Mouse (Mus musculus) lung, embryonic 16.5 days (tissue): ENCODE measurements around the gene Ripor2. TPM values are rescaled to one million over a fixed set of nuclear protein-coding genes. Genes with fewer than 3 reads are reported as not detected.

ENCODE experiments used
- ATAC-seq: fragments of 200-750 bp; cut with Nextera tagmentation; 2 replicates; pipeline ENCODE4 v1.8.0; 2017; ENCODE audit warnings: low read depth, mild to moderate bottlenecking, moderate library complexity
- H3K27ac ChIP-seq: fragments of 300-500 bp; sonication (generic); 2 replicates; pipeline ENCODE4 v1.5.1; 2014; ENCODE audit warnings: mild to moderate bottlenecking, control low read depth, low read length
- H3K27me3 ChIP-seq: fragments of 300-500 bp; sonication (generic); 2 replicates; pipeline ENCODE4 v1.6.1; 2014; ENCODE audit warnings: low read depth, low read length, mixed read lengths; ENCODE audit not compliant: control insufficient read depth, insufficient read depth
- H3K36me3 ChIP-seq: fragments of 300-500 bp; sonication (generic); 2 replicates; pipeline ENCODE4 v1.6.1; 2014; ENCODE audit warnings: low read length; ENCODE audit not compliant: control insufficient read depth, insufficient read depth
- H3K4me1 ChIP-seq: fragments of 300-500 bp; sonication (generic); replicated peaks from 2 replicates; pipeline ENCODE4 v1.6.1; 2014; ENCODE audit warnings: low read length, mixed read lengths; ENCODE audit not compliant: control insufficient read depth, insufficient read depth
- H3K4me2 ChIP-seq: fragments of 300-500 bp; sonication (generic); 2 replicates; pipeline ENCODE4 v1.6.1; 2014; ENCODE audit warnings: low read depth, low read length, control low read depth
- H3K4me3 ChIP-seq: fragments of 300-500 bp; sonication (generic); 2 replicates; pipeline ENCODE4 v1.5.1; 2014; ENCODE audit warnings: mild to moderate bottlenecking, low read length, control low read depth
- H3K9ac ChIP-seq: fragments of 300-500 bp; sonication (generic); 2 replicates; pipeline ENCODE4 v1.6.1; 2014; ENCODE audit warnings: low read length, control low read depth
- H3K9me3 ChIP-seq: fragments of 300-500 bp; sonication (generic); 2 replicates; pipeline ENCODE4 v1.6.1; 2016; ENCODE audit warnings: low read length; ENCODE audit not compliant: control insufficient read depth
- WGBS: fragments of 180-500 bp; shearing (Covaris S2); extraction: QIAGEN DNeasy Blood & Tissue Kit; methylation state at CpG from one replicate; pipeline ENCODE4 v1.1.7; 2014; 5-methylcytosine and 5-hydroxymethylcytosine counted together
- polyA plus RNA-seq: library from polyadenylated mRNA; unstranded; fragments of >200 nt; fragmentation: Nextera tagmentation; extraction: Ambion mirVana; gene quantifications from 2 replicates; pipeline ENCODE4 v1.2.1, GENCODE M21; 2015

The Ripor2 gene
- polyA plus RNA-seq = 4.3 and 5.0 TPM in 2 replicates

- Histone ChIP-seq H3K36me3 (no peaks in the 10 kb centered on the region), H3K4me3 (no peak within 1 kb of the TSS), H3K27ac (no peak within 1 kb of the TSS), H3K9me3 (no peaks in the 10 kb centered on the region), H3K4me1 (peaks cover 3% of the 10 kb centered on the region), H3K4me2 (no peak within 1 kb of the TSS), H3K9ac (no peak within 1 kb of the TSS), H3K27me3 (no peaks in the 10 kb centered on the region)
- 57% methylated on average over 10 of the region's 10 CpGs for WGBS
- ATAC-seq = no peak
Observed at GRCm38 (mm10) chr13:24581833-24582232, at the start of gene Ripor2. Ripor2 (plus strand) TSS chr13:24582189.

GRCm38 (mm10) chr13:24536531-24537167 lies 45.3 kb upstream of the Ripor2 start:
- H3K36me3 ChIP-seq = no peaks in the 10 kb centered on the region
- H3K27me3 ChIP-seq = no peaks in the 10 kb centered on the region
- no peaks in the 10 kb centered on the region for H3K4me1 ChIP-seq
- H3K4me2 ChIP-seq = no peak overlapping the region
- WGBS = 71% methylated on average over 6 of the region's 6 CpGs
- H3K9ac ChIP-seq = no peak overlapping the region
- no peak overlapping the region for H3K4me3 ChIP-seq
- no peak for ATAC-seq
- no peaks in the 10 kb centered on the region for H3K9me3 ChIP-seq
- H3K27ac ChIP-seq = no peak overlapping the region

GRCm38 (mm10) chr13:24538012-24538411 lies 44.0 kb upstream of the Ripor2 start:
- no peaks in the 10 kb centered on the region for H3K36me3 ChIP-seq
- H3K4me1 ChIP-seq = no peaks in the 10 kb centered on the region
- no peaks in the 10 kb centered on the region for H3K9me3 ChIP-seq
- H3K4me3 ChIP-seq = no peak overlapping the region
- no peak overlapping the region for H3K9ac ChIP-seq
- no peak overlapping the region for H3K4me2 ChIP-seq
- no peak overlapping the region for H3K27ac ChIP-seq
- 54% methylated on average over 2 of the region's 2 CpGs for WGBS
- no peak for ATAC-seq
- no peaks in the 10 kb centered on the region for H3K27me3 ChIP-seq

- no peaks in the 10 kb centered on the region for H3K36me3 ChIP-seq
- no peak for ATAC-seq
- H3K27me3 ChIP-seq = no peaks in the 10 kb centered on the region
- no peaks in the 10 kb centered on the region for H3K4me1 ChIP-seq
- H3K27ac ChIP-seq = no peak overlapping the region
- H3K9me3 ChIP-seq = no peaks in the 10 kb centered on the region
- H3K4me3 ChIP-seq = no peak overlapping the region
- no peak overlapping the region for H3K9ac ChIP-seq
- 37% methylated on average over 5 of the region's 5 CpGs for WGBS
- no peak overlapping the region for H3K4me2 ChIP-seq
Observed at GRCm38 (mm10) chr13:24538941-24539340, 43.0 kb upstream of the Ripor2 start.

- Histone ChIP-seq H3K27ac (no peak overlapping the region), H3K4me3 (no peak overlapping the region), H3K9me3 (no peaks in the 10 kb centered on the region), H3K27me3 (no peaks in the 10 kb centered on the region), H3K36me3 (no peaks in the 10 kb centered on the region), H3K4me1 (no peaks in the 10 kb centered on the region), H3K9ac (no peak overlapping the region), H3K4me2 (no peak overlapping the region)
- ATAC-seq = peak; percentile 51; the same call in 1 of the 2 replicates
- WGBS = 17% methylated on average over 1 of the region's 1 CpGs
Observed at GRCm38 (mm10) chr13:24545677-24546076, 36.3 kb upstream of the Ripor2 start.

- no peak overlapping the region for H3K27ac ChIP-seq
- no peak overlapping the region for H3K4me2 ChIP-seq
- no peaks in the 10 kb centered on the region for H3K9me3 ChIP-seq
- no peak overlapping the region for H3K4me3 ChIP-seq
- H3K4me1 ChIP-seq = no peaks in the 10 kb centered on the region
- WGBS = 74% methylated on average over 12 of the region's 12 CpGs
- ATAC-seq = no peak
- no peak overlapping the region for H3K9ac ChIP-seq
- no peaks in the 10 kb centered on the region for H3K27me3 ChIP-seq
- no peaks in the 10 kb centered on the region for H3K36me3 ChIP-seq
Observed at GRCm38 (mm10) chr13:24546801-24547459, 35.1 kb upstream of the Ripor2 start.

- Histone ChIP-seq H3K9me3 (no peaks in the 10 kb centered on the region), H3K4me2 (no peak overlapping the region), H3K9ac (no peak overlapping the region), H3K4me1 (no peaks in the 10 kb centered on the region), H3K4me3 (no peak overlapping the region), H3K36me3 (no peaks in the 10 kb centered on the region), H3K27me3 (no peaks in the 10 kb centered on the region), H3K27ac (no peak overlapping the region)
- peak; percentile 47; the same call in 1 of the 2 replicates for ATAC-seq
Observed at GRCm38 (mm10) chr13:24548911-24549310, 33.1 kb upstream of the Ripor2 start.

GRCm38 (mm10) chr13:24551100-24551931 lies 30.7 kb upstream of the Ripor2 start:
- 47% methylated on average over 14 of the region's 14 CpGs for WGBS
- Histone ChIP-seq H3K27ac (no peak overlapping the region), H3K4me2 (no peak overlapping the region), H3K9ac (no peak overlapping the region), H3K27me3 (no peaks in the 10 kb centered on the region), H3K36me3 (no peaks in the 10 kb centered on the region), H3K4me1 (no peaks in the 10 kb centered on the region), H3K9me3 (no peaks in the 10 kb centered on the region), H3K4me3 (no peak overlapping the region)
- ATAC-seq = no peak

- Histone ChIP-seq H3K4me2 (no peak overlapping the region), H3K36me3 (no peaks in the 10 kb centered on the region), H3K4me3 (no peak overlapping the region), H3K27ac (no peak overlapping the region), H3K4me1 (no peaks in the 10 kb centered on the region), H3K9me3 (no peaks in the 10 kb centered on the region), H3K27me3 (no peaks in the 10 kb centered on the region), H3K9ac (no peak overlapping the region)
- no peak for ATAC-seq
- 51% methylated on average over 4 of the region's 4 CpGs for WGBS
Observed at GRCm38 (mm10) chr13:24552039-24552438, 29.9 kb upstream of the Ripor2 start.
